Mouse (Mus musculus): ENCODE data around the gene Fkbp1a. TPM values are rescaled to one million over a fixed set of nuclear protein-coding genes. Genes with fewer than 3 reads are reported as not detected.

Gene Fkbp1a
- polyA plus RNA-seq, 1 experiment from 2014 or later: 667 TPM

- Histone ChIP-seq H3K27me3 (no peaks in the 10 kb centered on the region), H3K27ac (replicated peaks) (no peak overlapping the region), H3K4me2 (no peak overlapping the region), H3K4me3 (no peak overlapping the region), H3K36me3 (peaks cover 2% of the 10 kb centered on the region; the same call in 1 of the 2 replicates), H3K4me1 (replicated peaks) (no peaks in the 10 kb centered on the region), H3K9me3 (no peaks in the 10 kb centered on the region), H3K9ac (no peak overlapping the region)
- ATAC-seq (ENCODE audit: low read depth): no peak
Measured at GRCm38 (mm10) chr2:151529169-151529568, 13.1 kb upstream of the Fkbp1a start.

DNA sequence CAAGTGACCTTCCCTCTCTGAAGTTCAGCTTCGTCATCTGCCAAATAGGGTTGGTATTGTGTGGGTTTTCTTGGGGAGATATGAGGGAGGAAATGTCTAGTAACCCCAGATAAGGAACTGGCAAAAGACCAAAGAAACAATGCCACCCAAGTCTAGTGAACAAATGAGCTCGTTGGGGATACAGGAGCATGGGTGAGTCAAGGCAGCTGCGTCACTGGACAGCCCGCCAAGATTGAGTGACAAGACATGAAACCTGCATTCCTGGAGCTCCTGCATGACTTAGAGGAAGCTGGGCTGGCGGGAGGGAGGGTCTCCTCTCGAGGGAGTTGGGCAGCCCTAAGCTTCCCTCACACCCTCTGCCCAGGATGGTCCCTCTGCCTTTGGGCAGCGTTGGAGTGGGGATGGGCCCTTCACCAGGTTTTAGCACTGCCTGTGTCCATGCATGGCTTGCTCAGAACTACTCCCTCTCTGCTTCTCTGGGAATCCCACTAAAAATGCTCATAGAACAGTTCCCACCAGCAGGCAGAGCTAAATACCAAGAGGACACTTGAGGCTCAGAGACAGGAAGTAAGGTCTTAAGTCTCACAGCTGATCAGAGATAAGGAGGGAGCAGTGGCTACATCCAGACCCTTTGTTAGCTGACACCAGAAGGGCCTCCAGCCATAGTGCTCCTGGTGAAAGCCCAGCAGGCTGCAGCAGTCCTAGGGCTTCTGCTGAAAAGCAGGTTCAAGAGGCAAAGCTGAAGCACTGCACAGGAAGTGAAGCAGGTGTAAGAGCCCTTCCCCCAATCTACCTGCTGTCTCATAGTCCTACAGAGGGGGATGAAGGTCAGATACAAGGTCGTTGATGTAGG is 11.7 kb upstream of the Fkbp1a start:
- Histone ChIP-seq H3K9me3 (no peaks in the 10 kb centered on the region), H3K27me3 (no peaks in the 10 kb centered on the region), H3K9ac (no peak overlapping the region), H3K4me3 (no peak overlapping the region), H3K4me2 (no peak overlapping the region), H3K4me1 (replicated peaks) (no peaks in the 10 kb centered on the region), H3K27ac (replicated peaks) (no peak overlapping the region), H3K36me3 (peaks cover 2% of the 10 kb centered on the region; the same call in 1 of the 2 replicates)
- 66% methylated on average over 8 of the region's 8 CpGs for WGBS
- no peak for ATAC-seq (ENCODE audit: low read depth)

GRCm38 (mm10) chr2:151533632-151534031 is 8.7 kb upstream of the Fkbp1a start:
- no peaks in the 10 kb centered on the region for H3K36me3 ChIP-seq
- no peak overlapping the region for H3K9ac ChIP-seq
- H3K27me3 ChIP-seq: no peaks in the 10 kb centered on the region
- no peak for ATAC-seq (ENCODE audit: low read depth)
- WGBS: 76% methylated on average over 6 of the region's 6 CpGs
- H3K4me2 ChIP-seq: no peak overlapping the region
- no peak overlapping the region for H3K4me3 ChIP-seq
- H3K27ac ChIP-seq (replicated peaks): no peak overlapping the region
- H3K4me1 ChIP-seq (replicated peaks): no peaks in the 10 kb centered on the region; the same call in 1 of the 2 replicates
- H3K9me3 ChIP-seq: no peaks in the 10 kb centered on the region

DNA sequence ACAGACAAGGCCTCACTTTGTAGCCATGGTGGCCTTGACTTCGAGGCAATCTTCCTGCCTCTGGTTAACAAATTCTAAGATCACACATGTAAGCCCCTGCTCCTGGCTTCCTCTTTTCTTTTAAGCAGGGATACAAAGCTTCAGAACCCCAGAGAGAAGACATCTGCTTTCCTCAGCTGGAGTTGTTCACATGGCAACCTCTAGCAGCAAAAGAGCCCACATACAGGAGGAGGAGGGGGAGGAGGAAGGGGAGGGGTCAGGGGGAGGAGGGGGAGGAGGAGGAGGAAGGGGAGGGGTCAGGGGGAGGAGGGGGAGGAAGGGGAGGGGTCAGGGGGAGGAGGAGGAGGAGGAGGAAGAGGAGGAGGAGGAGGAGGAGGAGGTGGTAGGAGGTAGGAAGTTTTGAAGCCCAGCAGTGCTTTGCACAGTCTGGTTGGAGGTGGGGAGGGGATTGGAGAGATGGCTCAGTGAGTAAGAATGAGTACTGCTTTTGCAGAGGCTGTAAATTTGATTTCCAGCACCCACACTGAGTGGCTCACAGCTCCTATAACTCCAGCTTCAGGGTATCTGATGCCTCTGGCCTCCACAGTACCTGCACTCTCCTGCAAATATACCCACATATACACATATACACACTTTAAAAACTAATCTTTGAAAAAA is 6.2 kb upstream of the Fkbp1a start:
- Histone ChIP-seq H3K4me3 (no peak overlapping the region), H3K9ac (no peak overlapping the region), H3K4me1 (replicated peaks) (no peaks in the 10 kb centered on the region; the same call in 1 of the 2 replicates), H3K36me3 (no peaks in the 10 kb centered on the region), H3K27me3 (no peaks in the 10 kb centered on the region), H3K27ac (replicated peaks) (no peak overlapping the region), H3K4me2 (no peak overlapping the region), H3K9me3 (no peaks in the 10 kb centered on the region)
- ATAC-seq (ENCODE audit: low read depth): peak; percentile 57; the same call in 1 of the 2 replicates
- WGBS: 29% methylated on average over 1 of the region's 1 CpGs

DNA sequence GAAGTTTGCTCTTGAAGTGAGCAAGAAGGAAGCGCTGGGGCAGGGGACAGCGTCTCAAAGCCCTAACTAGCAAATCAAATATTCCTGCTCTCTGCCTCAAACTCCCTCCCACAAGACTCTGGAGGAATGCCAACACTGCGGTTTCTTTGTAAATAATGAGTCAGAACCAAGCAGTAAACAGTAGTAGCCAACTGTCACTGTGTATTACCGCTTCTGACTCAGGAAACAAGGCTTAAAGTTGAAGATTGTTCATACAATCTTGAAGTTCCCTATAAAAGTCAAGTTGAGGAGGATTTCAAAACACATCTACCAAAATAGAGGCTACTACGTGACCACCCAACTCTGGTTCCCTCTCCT is 5.7 kb upstream of the Fkbp1a start:
- no peaks in the 10 kb centered on the region for H3K27me3 ChIP-seq
- no peaks in the 10 kb centered on the region for H3K9me3 ChIP-seq
- WGBS: 75% methylated on average over 5 of the region's 5 CpGs
- H3K36me3 ChIP-seq: no peaks in the 10 kb centered on the region
- no peak overlapping the region for H3K4me3 ChIP-seq
- H3K27ac ChIP-seq (replicated peaks): no peak overlapping the region
- H3K9ac ChIP-seq: no peak overlapping the region
- H3K4me2 ChIP-seq: no peak overlapping the region
- ATAC-seq (ENCODE audit: low read depth): no peak
- peaks cover 5% of the 10 kb centered on the region for H3K4me1 ChIP-seq (replicated peaks)

DNA sequence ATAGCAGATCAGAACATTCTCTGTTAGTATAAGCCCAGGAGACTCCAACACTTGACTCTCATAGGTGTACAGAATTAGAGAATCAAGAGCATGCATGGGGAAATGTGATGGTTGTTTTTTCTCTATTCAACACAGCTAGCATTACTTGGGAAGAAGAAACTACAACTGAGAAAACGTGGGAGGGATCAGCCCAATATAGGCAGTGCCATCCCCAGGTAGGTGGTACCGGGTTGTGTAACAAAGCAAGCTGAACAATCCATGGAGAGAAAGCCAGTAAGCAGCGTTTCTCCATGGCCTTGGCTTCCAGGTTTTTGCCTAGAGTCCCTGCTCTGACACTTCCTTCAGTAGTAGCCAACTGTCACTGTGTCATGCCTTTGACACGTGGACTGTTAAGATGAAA is 3.6 kb upstream of the Fkbp1a start:
- Histone ChIP-seq H3K4me3 (no peak overlapping the region), H3K4me1 (replicated peaks) (peaks cover 15% of the 10 kb centered on the region), H3K27ac (replicated peaks) (no peak overlapping the region), H3K4me2 (no peak overlapping the region), H3K36me3 (no peaks in the 10 kb centered on the region), H3K27me3 (no peaks in the 10 kb centered on the region), H3K9ac (no peak overlapping the region), H3K9me3 (no peaks in the 10 kb centered on the region)
- ATAC-seq (ENCODE audit: low read depth): no peak
- 64% methylated on average over 4 of the region's 4 CpGs for WGBS

DNA sequence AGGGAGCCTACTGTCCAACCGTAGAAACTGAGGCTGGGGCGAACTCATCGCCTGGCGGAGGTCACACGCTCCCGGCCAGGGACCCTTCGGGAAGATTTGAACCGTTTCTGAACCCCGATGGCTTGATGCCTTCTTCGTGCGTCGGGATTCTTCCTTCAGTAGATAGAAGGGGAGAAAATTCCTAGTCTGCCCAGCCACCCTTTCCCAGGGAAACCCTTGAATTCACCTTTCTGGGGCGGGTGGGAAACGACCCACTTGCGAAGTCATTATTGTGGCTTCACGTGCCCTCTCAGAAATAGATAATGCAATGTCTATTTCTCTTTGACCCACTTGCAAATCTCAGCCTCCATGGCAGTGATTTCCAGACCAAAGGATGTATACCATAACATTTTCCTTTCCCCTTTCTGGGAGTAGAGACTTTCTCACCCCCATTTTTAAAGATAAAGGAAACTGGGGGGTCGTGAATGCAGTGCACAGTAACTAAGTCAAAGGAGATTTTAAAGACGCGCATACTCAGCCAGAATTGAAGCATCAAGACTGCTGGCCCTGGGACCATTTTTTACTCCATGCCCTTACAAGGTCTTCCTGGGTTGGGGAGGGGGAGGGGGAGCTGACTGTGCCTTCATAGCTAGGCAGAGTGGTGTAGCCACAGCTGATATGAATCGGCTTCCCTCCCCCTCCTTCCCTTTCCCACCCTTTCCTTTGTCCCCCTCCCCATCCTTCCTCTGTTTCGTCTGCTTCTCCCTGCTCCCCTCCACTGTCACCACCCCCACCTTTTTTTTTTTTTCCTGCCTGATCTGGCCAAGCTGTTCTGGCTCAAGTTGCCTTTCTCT is 996 bp downstream of the Fkbp1a start:
- peak overlapping the region; percentile 98 for H3K4me3 ChIP-seq
- peak overlapping the region; percentile 88 for H3K4me2 ChIP-seq
- no peaks in the 10 kb centered on the region for H3K9me3 ChIP-seq
- ATAC-seq (ENCODE audit: low read depth): peak; percentile 12; the same call in 1 of the 2 replicates
- H3K27me3 ChIP-seq: no peaks in the 10 kb centered on the region
- peak overlapping the region; percentile 94 for H3K27ac ChIP-seq (replicated peaks)
- peaks cover 53% of the 10 kb centered on the region for H3K4me1 ChIP-seq (replicated peaks)
- WGBS: 2% methylated on average over 21 of the region's 21 CpGs
- H3K36me3 ChIP-seq: peaks cover 36% of the 10 kb centered on the region
- H3K9ac ChIP-seq: peak overlapping the region; percentile 98

DNA sequence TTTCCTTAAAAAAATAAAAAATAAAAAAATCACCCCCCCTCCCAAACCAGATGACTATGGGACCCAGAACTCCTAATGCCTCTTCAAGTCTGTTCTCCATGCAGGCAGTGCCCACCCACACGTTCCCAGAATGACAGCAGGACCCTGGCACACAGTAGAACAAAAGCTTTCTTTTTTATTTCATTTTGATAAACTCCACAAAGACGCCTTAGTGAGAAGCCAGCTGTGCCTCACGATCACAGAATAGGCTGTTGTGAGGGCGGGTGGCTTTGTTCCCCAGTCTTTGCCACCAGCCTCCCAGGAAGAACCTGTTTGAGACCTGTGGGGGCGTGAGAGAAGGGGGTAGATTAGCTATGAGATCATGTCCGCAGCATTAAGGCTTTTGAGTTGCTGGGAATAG is 2.4 kb downstream of the Fkbp1a start:
- WGBS: 65% methylated on average over 6 of the region's 6 CpGs
- H3K9me3 ChIP-seq: no peaks in the 10 kb centered on the region
- no peak for ATAC-seq (ENCODE audit: low read depth)
- H3K4me1 ChIP-seq (replicated peaks): peaks cover 57% of the 10 kb centered on the region
- peak overlapping the region; percentile 88 for H3K4me2 ChIP-seq
- H3K27ac ChIP-seq (replicated peaks): no peak overlapping the region
- H3K9ac ChIP-seq: peak overlapping the region; percentile 98
- H3K27me3 ChIP-seq: no peaks in the 10 kb centered on the region
- H3K36me3 ChIP-seq: peaks cover 43% of the 10 kb centered on the region
- peak overlapping the region; percentile 98 for H3K4me3 ChIP-seq

DNA sequence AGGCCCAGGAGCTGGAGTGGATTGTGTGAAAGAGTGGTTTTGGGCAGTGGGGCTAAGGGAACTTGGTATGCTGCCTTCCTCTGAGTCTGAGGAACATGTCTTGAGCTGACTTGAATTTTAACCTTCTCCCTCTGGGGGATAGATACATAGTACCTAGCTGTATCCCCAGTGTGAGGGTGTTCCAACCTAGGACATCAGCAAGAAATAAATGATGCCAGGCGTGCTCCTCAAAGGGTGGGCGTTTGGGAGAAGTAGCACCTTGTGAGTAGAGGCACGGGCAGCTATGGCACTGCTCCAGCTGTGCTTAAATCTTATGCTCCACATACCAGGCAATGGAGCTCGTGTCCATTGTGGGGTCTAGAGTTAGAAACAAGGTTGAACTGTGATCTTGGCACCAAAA is 4.3 kb downstream of the Fkbp1a start:
- no peaks in the 10 kb centered on the region for H3K27me3 ChIP-seq
- H3K36me3 ChIP-seq: peaks cover 62% of the 10 kb centered on the region
- 0 out of 2 replicates have a peak overlapping the region, but pooled peaks have one; percentile 18 for H3K9ac ChIP-seq
- no peak overlapping the region for H3K27ac ChIP-seq (replicated peaks)
- peaks cover 53% of the 10 kb centered on the region for H3K4me1 ChIP-seq (replicated peaks)
- 90% methylated on average over 4 of the region's 4 CpGs for WGBS
- no peaks in the 10 kb centered on the region for H3K9me3 ChIP-seq
- H3K4me2 ChIP-seq: no peak overlapping the region
- H3K4me3 ChIP-seq: no peak overlapping the region
- no peak for ATAC-seq (ENCODE audit: low read depth)

DNA sequence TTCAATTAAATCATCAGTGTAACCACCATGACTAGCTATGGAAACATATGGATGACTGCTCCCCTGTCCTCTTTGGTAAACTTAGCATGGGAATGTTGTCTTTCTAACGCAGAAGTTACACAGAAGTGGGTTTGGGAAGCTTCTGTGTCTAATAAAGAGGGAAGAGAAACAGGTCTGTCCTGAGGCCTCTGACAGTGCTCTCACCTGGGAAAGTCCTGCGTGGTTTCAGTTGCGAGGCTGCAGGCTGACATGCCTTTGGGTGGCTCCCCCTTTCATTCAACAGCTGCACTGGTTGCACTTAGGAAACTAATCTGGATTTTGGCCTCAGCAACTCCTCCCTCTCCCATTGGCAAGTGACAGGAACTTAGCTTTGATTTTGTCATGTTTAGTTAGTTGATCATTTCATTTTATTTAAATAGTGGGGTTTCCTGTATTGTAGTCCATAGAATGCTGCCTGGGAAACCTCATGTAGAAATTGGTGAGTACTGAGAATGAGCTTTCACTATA is 7.4 kb downstream of the Fkbp1a start:
- H3K4me3 ChIP-seq: no peak overlapping the region
- no peak for ATAC-seq (ENCODE audit: low read depth)
- 91% methylated on average over 3 of the region's 3 CpGs for WGBS
- no peak overlapping the region for H3K4me2 ChIP-seq
- H3K27me3 ChIP-seq: no peaks in the 10 kb centered on the region
- no peaks in the 10 kb centered on the region for H3K9me3 ChIP-seq
- H3K36me3 ChIP-seq: peaks cover 85% of the 10 kb centered on the region
- peaks cover 33% of the 10 kb centered on the region for H3K4me1 ChIP-seq (replicated peaks)
- no peak overlapping the region for H3K9ac ChIP-seq
- H3K27ac ChIP-seq (replicated peaks): no peak overlapping the region

- Histone ChIP-seq H3K27ac (replicated peaks) (no peak overlapping the region), H3K4me2 (no peak overlapping the region), H3K4me3 (no peak overlapping the region), H3K27me3 (no peaks in the 10 kb centered on the region), H3K36me3 (peaks cover 63% of the 10 kb centered on the region), H3K9me3 (no peaks in the 10 kb centered on the region), H3K4me1 (replicated peaks) (no peaks in the 10 kb centered on the region), H3K9ac (no peak overlapping the region)
- 90% methylated on average over 7 of the region's 7 CpGs for WGBS
- ATAC-seq (ENCODE audit: low read depth): no peak
Measured at GRCm38 (mm10) chr2:151562930-151563921, 20.9 kb downstream of the Fkbp1a start.

Data from neural tube, embryonic 13.5 days (tissue).